Mouse (Mus musculus) olfactory bulb, adult 2 months (tissue): ENCODE results near the gene Mecom.

ENCODE experiments used
- CTCF ChIP-seq: fragments of 200-500 bp; IDR thresholded peaks from 2 replicates; pipeline ENCODE4 v1.5.1; 2012; ENCODE audit warnings: low read depth, mild to moderate bottlenecking, low read length, moderate library complexity; ENCODE audit not compliant: insufficient read depth
- POLR2A ChIP-seq: fragments of 200-500 bp; IDR thresholded peaks from 2 replicates; pipeline ENCODE4 v1.6.1; 2012; ENCODE audit warnings: mild to moderate bottlenecking, low read depth, low read length, moderate library complexity; ENCODE audit not compliant: insufficient read depth

DNA sequence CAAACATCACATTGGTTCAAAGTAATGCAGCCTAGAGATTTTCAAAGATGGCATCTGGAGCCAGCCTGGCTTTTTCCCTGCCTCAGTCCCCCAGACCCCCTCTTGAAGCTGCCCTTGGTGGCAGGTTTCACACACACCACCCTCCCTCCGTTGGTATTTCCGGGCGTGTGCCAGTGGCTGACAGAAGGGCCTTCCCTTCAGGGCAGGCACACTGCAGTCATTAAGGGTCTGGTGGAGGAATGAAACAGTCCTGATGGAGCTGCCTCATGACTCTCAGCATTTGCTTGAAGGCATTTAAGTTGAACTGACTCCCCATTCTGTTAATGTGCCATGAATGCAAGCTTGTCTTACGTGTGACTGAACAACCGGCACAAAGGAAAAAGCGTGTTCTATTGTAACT lies 94.8 kb downstream of the Mecom start:
- TF ChIP-seq CTCF (no peak), POLR2A (no peak)
